Mouse (Mus musculus): ENCODE data around the gene Ovol1.

DNA sequence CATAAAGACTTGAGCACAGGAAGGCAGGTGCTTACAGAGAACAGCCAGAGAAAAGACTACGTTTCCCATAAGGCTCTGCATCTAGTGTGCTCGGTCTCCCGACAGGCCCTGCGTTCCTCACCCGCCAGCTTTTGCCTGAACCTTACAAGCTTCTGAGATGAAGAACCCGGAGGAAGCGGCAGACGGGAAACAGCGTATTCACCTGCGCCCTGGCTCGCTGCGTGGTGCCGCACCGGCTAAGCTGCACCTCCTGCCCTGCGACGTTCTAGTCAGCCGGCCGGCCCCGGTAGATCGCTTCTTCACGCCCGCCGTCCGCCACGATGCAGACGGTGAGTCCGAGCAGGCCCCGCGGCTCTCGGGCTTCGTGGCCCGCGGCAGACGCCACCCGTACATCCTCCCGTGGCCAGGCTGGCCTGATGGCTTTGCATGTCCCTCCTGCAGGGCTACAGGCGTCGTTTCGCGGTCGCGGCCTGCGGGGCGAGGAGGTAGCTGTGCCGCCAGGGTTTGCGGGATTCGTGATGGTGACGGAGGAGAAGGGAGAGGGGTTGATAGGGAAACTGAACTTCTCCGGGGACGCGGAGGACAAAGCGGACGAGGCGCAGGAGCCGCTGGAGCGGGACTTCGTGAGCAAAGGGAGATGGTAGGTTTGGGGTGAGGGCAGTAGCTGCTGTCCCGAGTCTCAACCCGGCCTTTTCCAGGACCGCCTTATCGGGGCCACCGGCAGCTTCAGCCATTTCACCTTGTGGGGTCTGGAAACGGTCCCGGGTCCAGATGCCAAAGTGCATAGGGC lies 41.5 kb upstream of the Ovol1 start, which contains the start of gene Rnaseh2c:
- TF ChIP-seq GATA1 (IDR thresholded peaks at IDR 0.05; ENCODE audit: borderline replicate concordance, low read length) (no peak), FLI1 (IDR thresholded peaks at IDR 0.05; ENCODE audit: low read length) (no peak)
